Comparison of ENCODE assay signal across 7 mouse cellular contexts in genomic region chr6:92184178-92184577, GRCm38 (mm10). TPM values are rescaled to one million over a fixed set of nuclear protein-coding genes. Genes with fewer than 3 reads are reported as not detected.
DNase-seq lines count a peak whose midpoint lies in the region; ATAC-seq and TF ChIP-seq lines count a peak whose summit lies in the region.

No protein-coding gene starts in this region.

- DNase-seq in lung, postnatal 0 days (ENCODE audit: low spot score) = no peak
- DNase-seq in lung, postnatal 14 days = no peak
- DNase-seq in hindbrain, embryonic 10.5 days (ENCODE audit: low spot score) = no peak
- DNase-seq in right cerebral cortex, postnatal 10 days (ENCODE audit: low spot score in 2 of 2) = no peak
- DNase-seq in frontal cortex, adult 2 months (ENCODE audit: extremely low spot score in 1 of 2, low spot score in 1 of 2) = no peak

- peak overlapping the region; percentile 53; the same call in 1 of the 2 replicates for H3K9ac ChIP-seq in lung, postnatal 0 days (replicated peaks; ENCODE audit: low read depth)
- H3K9ac ChIP-seq in liver, embryonic 16.5 days (ENCODE audit: low read depth, low read length) = peak overlapping the region; percentile 83

- H3K9me3 ChIP-seq in lung, postnatal 0 days (ENCODE audit: low read length) = no peaks in the 10 kb centered on the region; the same call in 1 of the 2 replicates
- H3K9me3 ChIP-seq in hindbrain, embryonic 10.5 days = no peaks in the 10 kb centered on the region
- no peaks in the 10 kb centered on the region for H3K9me3 ChIP-seq in liver, embryonic 16.5 days (replicated peaks; ENCODE audit: control insufficient read depth, low read length)

- H3K4me2 ChIP-seq in lung, postnatal 0 days (replicated peaks; ENCODE audit: low read depth, low read length) = peak overlapping the region; percentile 96
- peak overlapping the region; percentile 73 for H3K4me2 ChIP-seq in liver, embryonic 16.5 days (ENCODE audit: low read depth, low read length)

- H3K4me3 ChIP-seq in lung, postnatal 0 days (ENCODE audit: low read depth, low read length) = peak overlapping the region; percentile 68
- H3K4me3 ChIP-seq in brown adipose tissue, adult 24 weeks (ENCODE audit: insufficient read depth, low read depth, low read length) = peak overlapping the region; percentile 94
- peak overlapping the region; percentile 88 for H3K4me3 ChIP-seq in hindbrain, embryonic 10.5 days
- peak overlapping the region; percentile 81 for H3K4me3 ChIP-seq in liver, embryonic 16.5 days (ENCODE audit: low read depth, low read length)

- 6% methylated on average over 10 of the region's 10 CpGs for WGBS in lung, postnatal 0 days
- WGBS in hindbrain, embryonic 10.5 days = 6% methylated on average over 10 of the region's 10 CpGs
- WGBS in liver, embryonic 16.5 days (ENCODE audit: insufficient replicate concordance) = 2% methylated on average over 10 of the region's 10 CpGs

- H3K36me3 ChIP-seq in lung, postnatal 0 days (ENCODE audit: insufficient read depth, low read length) = peaks cover 14% of the 10 kb centered on the region; the same call in 1 of the 2 replicates
- H3K36me3 ChIP-seq in hindbrain, embryonic 10.5 days = peaks cover 68% of the 10 kb centered on the region
- H3K36me3 ChIP-seq in liver, embryonic 16.5 days (ENCODE audit: control insufficient read depth, insufficient read depth) = peaks cover 3% of the 10 kb centered on the region

- TF ChIP-seq CTCF in lung, postnatal 0 days (IDR thresholded peaks at IDR 0.05) = peak; percentile 45

- ATAC-seq in lung, postnatal 0 days = peak; percentile 57
- ATAC-seq in liver, embryonic 16.5 days (ENCODE audit: low read depth) = peak; percentile 60

- H3K4me1 ChIP-seq in lung, postnatal 0 days (ENCODE audit: insufficient read depth, low read depth, low read length) = peaks cover 8% of the 10 kb centered on the region
- H3K4me1 ChIP-seq in brown adipose tissue, adult 24 weeks (ENCODE audit: control insufficient read depth, insufficient read depth, insufficient read length, low read length) = peaks cover 7% of the 10 kb centered on the region; the same call in 1 of the 2 replicates
- peaks cover 18% of the 10 kb centered on the region for H3K4me1 ChIP-seq in hindbrain, embryonic 10.5 days (replicated peaks)
- H3K4me1 ChIP-seq in liver, embryonic 16.5 days (ENCODE audit: control insufficient read depth, low read depth, low read length) = peaks cover 11% of the 10 kb centered on the region

- TF ChIP-seq EP300 in lung, postnatal 0 days (IDR thresholded peaks at IDR 0.05) = no peak

- H3K27ac ChIP-seq in lung, postnatal 0 days (ENCODE audit: low read length) = no peak overlapping the region
- H3K27ac ChIP-seq in brown adipose tissue, adult 24 weeks (replicated peaks; ENCODE audit: low read depth, low read length) = no peak overlapping the region
- H3K27ac ChIP-seq in hindbrain, embryonic 10.5 days = peak overlapping the region; percentile 88
- no peak overlapping the region for H3K27ac ChIP-seq in liver, embryonic 16.5 days (ENCODE audit: low read length)

- no peaks in the 10 kb centered on the region for H3K27me3 ChIP-seq in lung, postnatal 0 days (replicated peaks; ENCODE audit: insufficient read depth, low read length)
- no peaks in the 10 kb centered on the region for H3K27me3 ChIP-seq in hindbrain, embryonic 10.5 days (ENCODE audit: insufficient read depth, poor library complexity, severe bottlenecking)
- no peaks in the 10 kb centered on the region for H3K27me3 ChIP-seq in liver, embryonic 16.5 days (ENCODE audit: control insufficient read depth, insufficient read depth, low read depth, low read length)

RNA-seq across cellular contexts. Expression of gene Mrps25, which starts 0.3 kb away (rescaled TPM):
- 26.5 and 33.9 TPM in 2 replicates for polyA plus RNA-seq in lung, postnatal 0 days (2015; fragmentation: Nextera tagmentation; extraction: Ambion mirVana)
- 115 and 122 TPM in 2 replicates for polyA plus RNA-seq in brown adipose tissue, adult 24 weeks (2012; ENCODE audit: insufficient read depth, insufficient read length, missing spikeins)
- polyA plus RNA-seq in hindbrain, embryonic 10.5 days (2016; fragmentation: Nextera tagmentation; extraction: Ambion mirVana) = 93.1 and 104 TPM in 2 replicates
- polyA plus RNA-seq in liver, embryonic 16.5 days (2015; fragmentation: Nextera tagmentation; extraction: Ambion mirVana) = 30.9 and 37.0 TPM in 2 replicates
- polyA plus RNA-seq in frontal cortex, adult 2 months (2012; rRNA removed) = 50.9 and 60.5 TPM in 2 replicates

RNA-seq across cellular contexts. Expression of gene Rbsn, which starts 30.5 kb away (rescaled TPM):
- polyA plus RNA-seq in lung, postnatal 0 days (2015; fragmentation: Nextera tagmentation; extraction: Ambion mirVana) = 14.3 and 16.0 TPM in 2 replicates
- 8.5 and 13.2 TPM in 2 replicates for polyA plus RNA-seq in brown adipose tissue, adult 24 weeks (2012; ENCODE audit: insufficient read depth, insufficient read length, missing spikeins)
- 23.8 and 27.9 TPM in 2 replicates for polyA plus RNA-seq in hindbrain, embryonic 10.5 days (2016; fragmentation: Nextera tagmentation; extraction: Ambion mirVana)
- 6.5 TPM in 2 replicates for polyA plus RNA-seq in liver, embryonic 16.5 days (2015; fragmentation: Nextera tagmentation; extraction: Ambion mirVana)
- polyA plus RNA-seq in frontal cortex, adult 2 months (2012; rRNA removed) = 21.4 and 23.7 TPM in 2 replicates
